In genomic region chr2:181537444-181538047, GRCm38 (mm10) we compare ENCODE assay signal across 9 mouse cellular contexts. TPM values are rescaled to one million over a fixed set of nuclear protein-coding genes. Genes with fewer than 3 reads are reported as not detected.
DNase-seq lines count a peak whose midpoint lies in the region; ATAC-seq and TF ChIP-seq lines count a peak whose summit lies in the region.
"Had no signal": no experiment of that assay in that cellular context is flagged by ENCODE, and none has a peak within 500 bp of the region (broad histone marks: within the 10 kb centered on the region; RNA-seq: fewer than 3 reads in every experiment).

No protein-coding gene starts in this region.

- no peaks in the 10 kb centered on the region for H3K27me3 ChIP-seq in kidney, adult 2 months (replicated peaks; ENCODE audit: control insufficient read depth, insufficient read depth, low read length)
- H3K27me3 ChIP-seq in forebrain, embryonic 15.5 days: no peaks in the 10 kb centered on the region

- intact Hi-C loops in heart, postnatal 36 days (cut with DNase I): no loop called here

- peaks cover 13% of the 10 kb centered on the region; the same call in 1 of the 2 replicates for H3K4me1 ChIP-seq in kidney, adult 2 months (ENCODE audit: control insufficient read depth, insufficient read depth, low read length)
- peaks cover 8% of the 10 kb centered on the region for H3K4me1 ChIP-seq in forebrain, embryonic 15.5 days

- no peak for TF ChIP-seq CTCF in kidney, adult 2 months (conservative IDR thresholded peaks at IDR 0.05; ENCODE audit: insufficient read depth, insufficient read length, low read depth, low read length)

- no peaks in the 10 kb centered on the region for H3K36me3 ChIP-seq in kidney, adult 2 months (ENCODE audit: control insufficient read depth, insufficient read depth, low read length)
- H3K36me3 ChIP-seq in forebrain, embryonic 15.5 days: no peaks in the 10 kb centered on the region; the same call in 1 of the 2 replicates

- no peak overlapping the region for H3K27ac ChIP-seq in kidney, adult 2 months (ENCODE audit: insufficient read depth, low read depth, low read length)
- peak overlapping the region; percentile 69 for H3K27ac ChIP-seq in forebrain, embryonic 15.5 days (replicated peaks)

- peak; percentile 81 for ATAC-seq in forebrain, embryonic 15.5 days (replicated peaks)

- TF ChIP-seq POLR2A in kidney, adult 2 months (IDR thresholded peaks at IDR 0.05; ENCODE audit: low read depth, low read length): no peak

- H3K4me3 ChIP-seq in kidney, adult 2 months (ENCODE audit: insufficient read depth, low read depth, low read length): no peak overlapping the region
- H3K4me3 ChIP-seq in forebrain, embryonic 15.5 days: no peak overlapping the region

- H3K9me3 ChIP-seq in forebrain, embryonic 15.5 days: no peaks in the 10 kb centered on the region

- DNase-seq in kidney, postnatal 10 days: peak; percentile 35
- no peak for DNase-seq in kidney, adult 2 months
- peak; percentile 10 to 34 for DNase-seq in heart, postnatal 36 days
- peak; percentile 15 to 84 for DNase-seq in left cerebral cortex, adult 8-10 months (ENCODE audit: low spot score in 2 of 2)
- peak; percentile 29 for DNase-seq in lung, postnatal 25 days (ENCODE audit: low spot score)
- peak; percentile 61 to 81 for DNase-seq in right cerebral cortex, postnatal 36 days (ENCODE audit: low spot score in 2 of 2)
- no peak for DNase-seq in B cell, adult 2 months

- no peak overlapping the region for H3K4me2 ChIP-seq in forebrain, embryonic 15.5 days (replicated peaks)

- H3K9ac ChIP-seq in forebrain, embryonic 15.5 days (replicated peaks): no peak overlapping the region

- WGBS in kidney, adult 2 months: 66% methylated on average over 2 of the region's 2 CpGs
- 68% methylated on average over 2 of the region's 2 CpGs for WGBS in forebrain, embryonic 15.5 days

RNA-seq across cellular contexts. Expression of gene Dnajc5, which starts 17.3 kb away (rescaled TPM):
- polyA plus RNA-seq in kidney, adult 2 months (2012; rRNA removed): 55.5 and 65.1 TPM in 2 replicates
- 199 and 209 TPM in 2 replicates for polyA plus RNA-seq in forebrain, embryonic 15.5 days (2015; fragmentation: Nextera tagmentation; extraction: Ambion mirVana)
- 10 to 100 TPM; 58.4 to 68.6 TPM for total RNA-seq in heart, postnatal 36 days (2021)
- 100 to 1,000 TPM; 277 to 310 (median 297) TPM for total RNA-seq in left cerebral cortex, adult 8-10 months (2022)

RNA-seq across cellular contexts. Expression of gene Tpd52l2, which starts 40.6 kb away (rescaled TPM):
- polyA plus RNA-seq in kidney, adult 2 months (2012; rRNA removed): 35.2 and 41.5 TPM in 2 replicates
- polyA plus RNA-seq in forebrain, embryonic 15.5 days (2015; fragmentation: Nextera tagmentation; extraction: Ambion mirVana): 133 and 141 TPM in 2 replicates
- total RNA-seq in heart, postnatal 36 days (2021): 10 to 100 TPM; 62.9 to 67.7 TPM
- total RNA-seq in left cerebral cortex, adult 8-10 months (2022): 10 to 100 TPM; 71.5 to 81.3 (median 74.0) TPM

RNA-seq across cellular contexts. Expression of gene Abhd16b, which starts 44.5 kb away (rescaled TPM):
- not detected in 2 replicates for polyA plus RNA-seq in kidney, adult 2 months (2012; rRNA removed)
- not detected in 2 replicates for polyA plus RNA-seq in forebrain, embryonic 15.5 days (2015; fragmentation: Nextera tagmentation; extraction: Ambion mirVana)
- total RNA-seq in heart, postnatal 36 days (2021): not detected
- total RNA-seq in left cerebral cortex, adult 8-10 months (2022): not detected
- polyA plus RNA-seq: small intestine, adult 2 months had no signal

RNA-seq across cellular contexts. Expression of gene Uckl1, which starts 47.1 kb away (rescaled TPM):
- 107 and 130 TPM in 2 replicates for polyA plus RNA-seq in kidney, adult 2 months (2012; rRNA removed)
- polyA plus RNA-seq in forebrain, embryonic 15.5 days (2015; fragmentation: Nextera tagmentation; extraction: Ambion mirVana): 61.0 and 63.8 TPM in 2 replicates
- 10 to 100 TPM; 36.6 to 47.4 TPM for total RNA-seq in heart, postnatal 36 days (2021)
- total RNA-seq in left cerebral cortex, adult 8-10 months (2022): 10 to 100 TPM; 53.5 to 80.6 (median 63.6) TPM

RNA-seq across cellular contexts. Expression of gene Prpf6, which starts 54.1 kb away (rescaled TPM):
- polyA plus RNA-seq in kidney, adult 2 months (2012; rRNA removed): 19.6 and 22.1 TPM in 2 replicates
- 72.1 and 75.4 TPM in 2 replicates for polyA plus RNA-seq in forebrain, embryonic 15.5 days (2015; fragmentation: Nextera tagmentation; extraction: Ambion mirVana)
- total RNA-seq in heart, postnatal 36 days (2021): 10 to 100 TPM; 36.0 to 38.3 TPM
- 10 to 100 TPM; 54.0 to 60.9 (median 56.7) TPM for total RNA-seq in left cerebral cortex, adult 8-10 months (2022)

Comparison
In these comparisons a context has a peak if more than half of its experiments do, and no peak if none do; other contexts are left out.
1. DNase-seq: peak in kidney, postnatal 10 days (single experiment), heart, postnatal 36 days (2 of 2), left cerebral cortex, adult 8-10 months (2 of 2), lung, postnatal 25 days (single experiment) and right cerebral cortex, postnatal 36 days (2 of 2); none in kidney, adult 2 months (single experiment) and B cell, adult 2 months (0 of 2).